9 mouse cellular contexts compared by ENCODE assay signal in the genomic region with DNA sequence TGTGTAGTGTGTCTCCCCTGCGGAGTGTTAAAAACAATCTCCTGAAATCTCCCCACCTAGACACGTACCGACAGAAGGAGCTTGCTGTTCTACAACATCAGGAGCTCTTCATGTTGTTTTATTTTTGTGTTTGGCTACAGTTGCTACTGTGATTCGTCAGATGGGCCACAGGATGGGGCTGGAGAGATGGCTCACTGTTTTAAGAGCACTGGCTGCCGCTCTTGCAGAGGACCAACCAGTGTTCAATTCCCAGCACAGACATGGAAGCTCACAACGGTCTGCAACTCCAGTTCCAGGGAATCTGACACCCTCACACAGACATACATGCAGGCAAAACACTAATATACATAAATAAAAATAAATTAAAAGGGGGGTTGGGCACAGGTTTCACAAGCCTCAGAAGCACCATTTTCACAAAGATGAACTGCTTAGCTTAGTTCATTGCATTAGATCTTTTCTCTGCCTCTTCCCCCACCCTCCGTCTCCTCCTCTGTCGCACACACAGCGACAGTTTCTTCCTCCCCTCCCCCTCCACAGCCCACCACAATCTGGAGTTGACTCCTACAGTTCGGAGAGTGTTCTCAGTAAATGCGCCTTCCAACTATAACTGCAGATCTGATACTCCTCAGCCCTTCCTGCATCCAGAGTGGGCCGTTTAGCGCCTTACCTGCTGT. TPM values are rescaled to one million over a fixed set of nuclear protein-coding genes. Genes with fewer than 3 reads are reported as not detected.
DNase-seq lines count a peak whose midpoint lies in the region; TF ChIP-seq lines count a peak whose summit lies in the region.
"Had no signal": no experiment of that assay in that cellular context is flagged by ENCODE, and none has a peak within 500 bp of the region (broad histone marks: within the 10 kb centered on the region; RNA-seq: fewer than 3 reads in every experiment).

No protein-coding gene starts in this region.

- peak; percentile 59 to 62 for DNase-seq in left cerebral cortex, adult 2 months (ENCODE audit: extremely low spot score in 1 of 2, low spot score in 2 of 2)
- no peak for DNase-seq in left cerebral cortex, postnatal 4 days
- DNase-seq in limb, embryonic 10.5 days (ENCODE audit: low spot score): no peak
- peak; percentile 54 for DNase-seq in right cerebral cortex, postnatal 25 days
- DNase-seq in yolk sac, embryonic 10.5 days (ENCODE audit: low spot score): no peak
- DNase-seq in lung, adult 2 months: no peak
- DNase-seq in kidney, postnatal 4 days: no peak

- peaks cover 12% of the 10 kb centered on the region for H3K36me3 ChIP-seq in limb, embryonic 10.5 days

- intact Hi-C loops in left cerebral cortex, adult 2 months (cut with DNase I): loop anchor here (10.0 kb wide), 1 partner anchor 766 kb away; a partner anchor contains a TSS
- intact Hi-C loops in left cerebral cortex, postnatal 4 days (cut with DNase I): no loop called here

- 0 out of 2 replicates have a peak, but pooled peaks have one; percentile 24 for TF ChIP-seq POLR2A in embryonic fibroblast, embryonic 13.5 days (IDR thresholded peaks at IDR 0.05; ENCODE audit: low read depth, low read length)
- no peak for TF ChIP-seq POLR2A in lung, adult 2 months (IDR thresholded peaks at IDR 0.05; ENCODE audit: borderline replicate concordance, extremely low read depth, low read depth, low read length)

- H3K27me3 ChIP-seq in limb, embryonic 10.5 days (ENCODE audit: low read depth, poor library complexity, severe bottlenecking): no peaks in the 10 kb centered on the region

- no peaks in the 10 kb centered on the region for H3K9me3 ChIP-seq in limb, embryonic 10.5 days (replicated peaks)

- TF ChIP-seq CTCF in left cerebral cortex, adult 2 months (IDR thresholded peaks at IDR 0.05): peak; percentile 18
- no peak for TF ChIP-seq CTCF in embryonic fibroblast, embryonic 13.5 days (IDR thresholded peaks at IDR 0.05; ENCODE audit: borderline replicate concordance, insufficient read depth, low read length)
- no peak for TF ChIP-seq CTCF in lung, adult 2 months (IDR thresholded peaks at IDR 0.05; ENCODE audit: insufficient read depth, low read length)

- H3K4me1 ChIP-seq in embryonic fibroblast, embryonic 13.5 days (ENCODE audit: control insufficient read depth, insufficient read depth, low read length): peaks cover 10% of the 10 kb centered on the region
- H3K4me1 ChIP-seq in limb, embryonic 10.5 days: peaks cover 49% of the 10 kb centered on the region
- H3K4me1 ChIP-seq in lung, adult 2 months (ENCODE audit: control insufficient read depth, insufficient read depth, low read length): peaks cover 3% of the 10 kb centered on the region; the same call in 1 of the 2 replicates

- WGBS in limb, embryonic 10.5 days: 22% methylated on average over 13 of the region's 13 CpGs
- WGBS in lung, adult 2 months: 43% methylated on average over 13 of the region's 13 CpGs

- peak overlapping the region; percentile 11; the same call in 1 of the 2 replicates for H3K4me3 ChIP-seq in left cerebral cortex, adult 2 months
- no peak overlapping the region for H3K4me3 ChIP-seq in embryonic fibroblast, embryonic 13.5 days (ENCODE audit: insufficient read depth, low read length)
- H3K4me3 ChIP-seq in limb, embryonic 10.5 days: peak overlapping the region; percentile 39
- H3K4me3 ChIP-seq in lung, adult 2 months (replicated peaks; ENCODE audit: extremely low read depth, low read depth, low read length): no peak overlapping the region

- H3K27ac ChIP-seq in left cerebral cortex, adult 2 months: peak overlapping the region; percentile 80
- no peak overlapping the region for H3K27ac ChIP-seq in embryonic fibroblast, embryonic 13.5 days (ENCODE audit: insufficient read depth, low read length)
- H3K27ac ChIP-seq in limb, embryonic 10.5 days: peak overlapping the region; percentile 71
- H3K27ac ChIP-seq: liver, embryonic 14.5 days had no signal

RNA-seq across cellular contexts. Expression of a gene that starts 6.0 kb away (rescaled TPM):
- total RNA-seq in left cerebral cortex, adult 2 months (2021): 100 to 1,000 TPM; 177 to 179 TPM
- total RNA-seq in left cerebral cortex, postnatal 4 days (2021): 100 to 1,000 TPM; 247 to 267 TPM
- 205 and 233 TPM in 2 replicates for polyA plus RNA-seq in embryonic fibroblast, embryonic 13.5 days (2011; ENCODE audit: insufficient read length, low read depth, missing spikeins)
- 140 and 145 TPM in 2 replicates for polyA plus RNA-seq in limb, embryonic 10.5 days (2016; fragmentation: Nextera tagmentation; extraction: Ambion mirVana)
- polyA plus RNA-seq in lung, adult 2 months (2012; rRNA removed): 101 and 140 TPM in 2 replicates

RNA-seq across cellular contexts. Expression of a gene that starts 9.1 kb away (rescaled TPM):
- 10 to 100 TPM; 23.3 to 28.2 TPM for total RNA-seq in left cerebral cortex, adult 2 months (2021)
- 10 to 100 TPM; 19.5 to 20.5 TPM for total RNA-seq in left cerebral cortex, postnatal 4 days (2021)
- polyA plus RNA-seq in embryonic fibroblast, embryonic 13.5 days (2011; ENCODE audit: insufficient read length, low read depth, missing spikeins): 8.2 and 10.0 TPM in 2 replicates
- polyA plus RNA-seq in limb, embryonic 10.5 days (2016; fragmentation: Nextera tagmentation; extraction: Ambion mirVana): 4.2 and 5.3 TPM in 2 replicates
- 109 and 118 TPM in 2 replicates for polyA plus RNA-seq in lung, adult 2 months (2012; rRNA removed)

RNA-seq across cellular contexts. Expression of a gene that starts 14.7 kb away (rescaled TPM):
- under 1 TPM; 0.56 to 0.59 TPM for total RNA-seq in left cerebral cortex, adult 2 months (2021)
- total RNA-seq in left cerebral cortex, postnatal 4 days (2021): under 1 TPM; 0.34 to 0.40 TPM
- not detected in 2 replicates for polyA plus RNA-seq in embryonic fibroblast, embryonic 13.5 days (2011; ENCODE audit: insufficient read length, low read depth, missing spikeins)
- 0.18 and 0.40 TPM in 2 replicates for polyA plus RNA-seq in limb, embryonic 10.5 days (2016; fragmentation: Nextera tagmentation; extraction: Ambion mirVana)
- polyA plus RNA-seq in lung, adult 2 months (2012; rRNA removed): 33.3 and 38.9 TPM in 2 replicates

RNA-seq across cellular contexts. Expression of a gene that starts 24.5 kb away (rescaled TPM):
- 1 to 10 TPM; 1.1 to 1.7 TPM for total RNA-seq in left cerebral cortex, adult 2 months (2021)
- total RNA-seq in left cerebral cortex, postnatal 4 days (2021): under 1 TPM; 0.46 to 0.97 TPM
- 2.2 and 2.4 TPM in 2 replicates for polyA plus RNA-seq in embryonic fibroblast, embryonic 13.5 days (2011; ENCODE audit: insufficient read length, low read depth, missing spikeins)
- 0.18 and 0.51 TPM in 2 replicates for polyA plus RNA-seq in limb, embryonic 10.5 days (2016; fragmentation: Nextera tagmentation; extraction: Ambion mirVana)
- polyA plus RNA-seq in lung, adult 2 months (2012; rRNA removed): 146 and 187 TPM in 2 replicates

RNA-seq across cellular contexts. Expression of a gene that starts 36.3 kb away (rescaled TPM):
- under 1 TPM in 1 of 2 experiments, not detected in 1; 0.47 TPM for total RNA-seq in left cerebral cortex, adult 2 months (2021)
- not detected for total RNA-seq in left cerebral cortex, postnatal 4 days (2021)
- not detected in 2 replicates for polyA plus RNA-seq in embryonic fibroblast, embryonic 13.5 days (2011; ENCODE audit: insufficient read length, low read depth, missing spikeins)
- polyA plus RNA-seq in limb, embryonic 10.5 days (2016; fragmentation: Nextera tagmentation; extraction: Ambion mirVana): 0.31 and 0.66 TPM in 2 replicates
- 14.1 and 19.8 TPM in 2 replicates for polyA plus RNA-seq in lung, adult 2 months (2012; rRNA removed)

Comparison
In these comparisons a context has a peak if more than half of its experiments do, and no peak if none do; other contexts are left out.
1. DNase-seq: peak in left cerebral cortex, adult 2 months (2 of 2) and right cerebral cortex, postnatal 25 days (single experiment); none in left cerebral cortex, postnatal 4 days (single experiment), limb, embryonic 10.5 days (single experiment), yolk sac, embryonic 10.5 days (single experiment), lung, adult 2 months (single experiment) and kidney, postnatal 4 days (0 of 2).
2. H3K4me3 ChIP-seq: peak in left cerebral cortex, adult 2 months (single experiment) and limb, embryonic 10.5 days (single experiment); none in embryonic fibroblast, embryonic 13.5 days (single experiment) and lung, adult 2 months (single experiment).
3. RNA of a gene that starts 14.7 kb away (polyA plus RNA-seq): 33.3 to 38.9 TPM in lung, adult 2 months; 0.18 to 0.40 TPM in limb, embryonic 10.5 days and not detected in embryonic fibroblast, embryonic 13.5 days; every median in the first group is over 10 times any median in the second.